In the genomic region with DNA sequence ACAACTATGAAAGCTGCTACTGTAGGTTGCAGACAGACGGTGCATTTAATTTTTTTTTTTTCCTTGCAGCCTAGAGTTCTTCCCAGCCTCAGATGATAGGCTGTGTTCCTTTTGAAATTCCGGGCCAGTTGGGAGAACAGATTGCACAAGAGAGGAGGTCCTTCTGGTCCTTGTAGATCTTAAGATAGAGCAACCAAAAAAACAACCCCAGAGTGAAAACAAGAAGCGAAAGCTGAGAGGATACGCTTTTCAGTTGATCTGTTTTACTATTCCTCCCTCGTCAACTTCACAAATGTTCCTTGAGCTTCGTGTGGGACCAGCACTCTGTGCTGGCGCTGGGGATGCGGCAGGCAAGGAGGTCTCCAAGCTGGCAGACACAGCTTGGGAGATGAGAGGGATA, we compare ENCODE assay signal across 13 mouse cellular contexts. TPM values are rescaled to one million over a fixed set of nuclear protein-coding genes. Genes with fewer than 3 reads are reported as not detected.
DNase-seq lines count a peak whose midpoint lies in the region; ATAC-seq lines count a peak whose summit lies in the region.
"Had no signal": no experiment of that assay in that cellular context is flagged by ENCODE, and none has a peak within 500 bp of the region (broad histone marks: within the 10 kb centered on the region; RNA-seq: fewer than 3 reads in every experiment).

No protein-coding gene starts in this region.

- DNase-seq in lung, postnatal 36 days: peak; percentile 4
- no peak for DNase-seq in lung, postnatal 25 days (ENCODE audit: low spot score)
- DNase-seq in cerebellum, postnatal 14 days: peak; percentile 20 to 26
- peak; percentile 88 for DNase-seq in layer of hippocampus, adult 9-11 months
- DNase-seq in telencephalon, adult 2 months (ENCODE audit: low read depth, low spot score): peak; percentile 93
- no peak for DNase-seq in kidney, postnatal 25 days
- no peak for DNase-seq in heart, postnatal 36 days
- DNase-seq: adrenal gland, adult 2 months; heart, adult 2 months; kidney, adult 2 months; liver, embryonic 13.5 days had no signal

- 80% methylated on average over 8 of the region's 8 CpGs for WGBS in hindbrain, embryonic 12.5 days

- H3K9me3 ChIP-seq in hindbrain, embryonic 12.5 days (replicated peaks): no peaks in the 10 kb centered on the region
- H3K9me3 ChIP-seq: liver, embryonic 13.5 days had no signal

- no peaks in the 10 kb centered on the region for H3K4me1 ChIP-seq in hindbrain, embryonic 12.5 days

- no peaks in the 10 kb centered on the region for H3K36me3 ChIP-seq in hindbrain, embryonic 12.5 days
- H3K36me3 ChIP-seq: liver, embryonic 13.5 days had no signal

- H3K4me3 ChIP-seq in hindbrain, embryonic 12.5 days: no peak overlapping the region
- H3K4me3 ChIP-seq: heart, adult 2 months; liver, embryonic 13.5 days had no signal

- no peak overlapping the region for H3K4me2 ChIP-seq in hindbrain, embryonic 12.5 days (replicated peaks)
- H3K4me2 ChIP-seq: liver, embryonic 13.5 days had no signal

- ATAC-seq in hindbrain, embryonic 12.5 days (ENCODE audit: low FRiP score): no peak
- ATAC-seq: midbrain, embryonic 16.5 days had no signal

- H3K9ac ChIP-seq in hindbrain, embryonic 12.5 days: no peak overlapping the region
- H3K9ac ChIP-seq: liver, embryonic 13.5 days had no signal

- intact Hi-C loops in heart, postnatal 36 days (cut with DNase I): no loop called here

- no peak overlapping the region for H3K27ac ChIP-seq in hindbrain, embryonic 12.5 days
- H3K27ac ChIP-seq: heart, adult 2 months; liver, embryonic 13.5 days had no signal

- H3K27me3 ChIP-seq in hindbrain, embryonic 12.5 days: no peaks in the 10 kb centered on the region
- H3K27me3 ChIP-seq: liver, embryonic 13.5 days had no signal

RNA-seq across cellular contexts. Expression of gene Osbpl11, which starts 33.3 kb away (rescaled TPM):
- 29.2 and 29.8 TPM in 2 replicates for polyA plus RNA-seq in hindbrain, embryonic 12.5 days (2016; fragmentation: Nextera tagmentation; extraction: Ambion mirVana)
- 10 to 100 TPM; 19.8 to 22.4 TPM for total RNA-seq in heart, postnatal 36 days (2021)

Comparison
In these comparisons a context has a peak if more than half of its experiments do, and no peak if none do; other contexts are left out.
1. DNase-seq: peak in lung, postnatal 36 days (single experiment), cerebellum, postnatal 14 days (2 of 2), layer of hippocampus, adult 9-11 months (single experiment) and telencephalon, adult 2 months (single experiment); none in lung, postnatal 25 days (single experiment), kidney, postnatal 25 days (0 of 2) and heart, postnatal 36 days (0 of 2).